Mouse (Mus musculus) kidney, embryonic 15.5 days (tissue): ENCODE data around the gene Myh9. TPM values are rescaled to one million over a fixed set of nuclear protein-coding genes. Genes with fewer than 3 reads are reported as not detected.
A peak's percentile ranks its signal among the peaks of the same experiment; 100 is the strongest.
"Not testable (repeated sequence)": the region's sequence is repeated elsewhere in the genome, so short reads cannot be mapped to it uniquely, and the experiment has no call there.

Experiments used
- ATAC-seq: fragments of 200-750 bp; cut with Nextera tagmentation; replicated peaks from 2 replicates; pipeline ENCODE4 v1.8.0; 2017; ENCODE audit warnings: moderate TSS enrichment; ENCODE audit not compliant: low FRiP score
- H3K27ac ChIP-seq: fragments of 300-500 bp; sonication (generic); 2 replicates; pipeline ENCODE4 v1.5.1; 2015; ENCODE audit warnings: mild to moderate bottlenecking, inconsistent platforms
- H3K27me3 ChIP-seq: fragments of 300-500 bp; sonication (generic); 2 replicates; pipeline ENCODE4 v1.6.1; 2015; ENCODE audit warnings: inconsistent platforms
- H3K36me3 ChIP-seq: fragments of 300-500 bp; sonication (generic); 2 replicates; pipeline ENCODE4 v1.6.1; 2015; ENCODE audit warnings: inconsistent platforms
- H3K4me1 ChIP-seq: fragments of 300-500 bp; sonication (generic); 2 replicates; pipeline ENCODE4 v1.6.1; 2015; ENCODE audit warnings: inconsistent platforms
- H3K4me2 ChIP-seq: fragments of 300-500 bp; sonication (generic); 2 replicates; pipeline ENCODE4 v1.6.1; 2015; ENCODE audit warnings: moderate library complexity, mild to moderate bottlenecking, inconsistent platforms
- H3K4me3 ChIP-seq: fragments of 300-500 bp; sonication (generic); replicated peaks from 2 replicates; pipeline ENCODE4 v1.5.1; 2015; ENCODE audit warnings: mild to moderate bottlenecking, inconsistent platforms
- H3K9ac ChIP-seq: fragments of 300-500 bp; sonication (generic); 2 replicates; pipeline ENCODE4 v1.6.1; 2015; ENCODE audit warnings: mild to moderate bottlenecking, inconsistent platforms
- H3K9me3 ChIP-seq: fragments of 300-500 bp; sonication (generic); replicated peaks from 2 replicates; pipeline ENCODE4 v1.6.1; 2016; ENCODE audit warnings: inconsistent platforms
- WGBS: fragments of 180-500 bp; shearing (Covaris S2); methylation state at CpG from one replicate; pipeline ENCODE4 v1.1.7; 2015; ENCODE audit warnings: mixed read lengths; 5-methylcytosine and 5-hydroxymethylcytosine counted together
- polyA plus RNA-seq: library from polyadenylated mRNA; unstranded; fragments of >200 nt; fragmentation: Nextera tagmentation; extraction: Ambion mirVana; gene quantifications from 2 replicates; pipeline ENCODE4 v1.2.1, GENCODE M21; 2015

Gene Myh9
- polyA plus RNA-seq, 1 experiment from 2014 or later, result 60.2 TPM

GRCm38 (mm10) chr15:77848415-77849038, 6.6 kb upstream of the Myh9 start:
- Histone ChIP-seq H3K36me3 (no peaks in the 10 kb centered on the region), H3K4me2 (no peak overlapping the region), H3K27ac (no peak overlapping the region), H3K4me1 (peaks cover 17% of the 10 kb centered on the region), H3K9me3 (no peaks in the 10 kb centered on the region), H3K4me3 (no peak overlapping the region), H3K27me3 (no peaks in the 10 kb centered on the region), H3K9ac (no peak overlapping the region)
- 87% methylated on average over 16 of the region's 16 CpGs for WGBS
- no peak for ATAC-seq

GRCm38 (mm10) chr15:77847826-77848225, 5.9 kb upstream of the Myh9 start:
- Histone ChIP-seq H3K27ac (no peak overlapping the region), H3K4me1 (peaks cover 22% of the 10 kb centered on the region), H3K9me3 (no peaks in the 10 kb centered on the region), H3K27me3 (no peaks in the 10 kb centered on the region), H3K9ac (no peak overlapping the region), H3K4me3 (no peak overlapping the region), H3K4me2 (no peak overlapping the region), H3K36me3 (no peaks in the 10 kb centered on the region)
- 80% methylated on average over 3 of the region's 3 CpGs for WGBS
- ATAC-seq, result no peak

- ATAC-seq, result no peak
These were observed 5.1 kb upstream of the Myh9 start for GRCm38 (mm10) chr15:77847108-77847507.

GRCm38 (mm10) chr15:77845931-77846595, 4.1 kb upstream of the Myh9 start:
- not testable (repeated sequence) for ATAC-seq, H3K4me3 ChIP-seq, H3K9ac ChIP-seq, H3K36me3 ChIP-seq, H3K27me3 ChIP-seq, H3K4me2 ChIP-seq, H3K27ac ChIP-seq, H3K9me3 ChIP-seq
- WGBS, result 77% methylated on average over 11 of the region's 11 CpGs
- H3K4me1 ChIP-seq, result peaks cover 18% of the 10 kb centered on the region

More at GRCm38 (mm10) chr15:77847108-77847507, 5.1 kb upstream of the Myh9 start:
- H3K4me1 ChIP-seq, result peaks cover 23% of the 10 kb centered on the region
- no peaks in the 10 kb centered on the region for H3K9me3 ChIP-seq
- H3K27me3 ChIP-seq, result no peaks in the 10 kb centered on the region
- H3K4me3 ChIP-seq, result no peak overlapping the region
- WGBS, result 81% methylated on average over 3 of the region's 3 CpGs
- H3K4me2 ChIP-seq, result no peak overlapping the region
- H3K27ac ChIP-seq, result no peak overlapping the region
- H3K36me3 ChIP-seq, result no peaks in the 10 kb centered on the region
- H3K9ac ChIP-seq, result no peak overlapping the region

GRCm38 (mm10) chr15:77844955-77845635, 3.1 kb upstream of the Myh9 start:
- ATAC-seq, result no peak
- no peaks in the 10 kb centered on the region for H3K9me3 ChIP-seq
- H3K27ac ChIP-seq, result no peak overlapping the region
- H3K27me3 ChIP-seq, result no peaks in the 10 kb centered on the region
- no peaks in the 10 kb centered on the region for H3K36me3 ChIP-seq
- no peak overlapping the region for H3K9ac ChIP-seq
- H3K4me2 ChIP-seq, result no peak overlapping the region
- WGBS, result 89% methylated on average over 16 of the region's 16 CpGs
- H3K4me3 ChIP-seq, result no peak overlapping the region
- H3K4me1 ChIP-seq, result peaks cover 24% of the 10 kb centered on the region

- Histone ChIP-seq H3K4me1 (peaks cover 26% of the 10 kb centered on the region), H3K27ac (no peak overlapping the region), H3K9me3 (no peaks in the 10 kb centered on the region), H3K27me3 (no peaks in the 10 kb centered on the region), H3K9ac (no peak overlapping the region), H3K36me3 (no peaks in the 10 kb centered on the region), H3K4me2 (no peak overlapping the region), H3K4me3 (no peak overlapping the region)
- ATAC-seq, result no peak
- WGBS, result 83% methylated on average over 6 of the region's 6 CpGs
These were observed 2.1 kb upstream of the Myh9 start for GRCm38 (mm10) chr15:77844048-77844447.

- H3K9me3 ChIP-seq, H3K36me3 ChIP-seq, ATAC-seq, H3K4me2 ChIP-seq, H3K27me3 ChIP-seq, H3K9ac ChIP-seq, H3K4me3 ChIP-seq: not testable (repeated sequence)
- Histone ChIP-seq H3K27ac (peak overlapping the region; percentile 98), H3K4me1 (peaks cover 29% of the 10 kb centered on the region)
- 68% methylated on average over 13 of the region's 13 CpGs for WGBS
These were observed 1.6 kb upstream of the Myh9 start for GRCm38 (mm10) chr15:77843494-77844041.

- Histone ChIP-seq H3K36me3 (no peaks in the 10 kb centered on the region), H3K4me2 (peak overlapping the region; percentile 61), H3K4me1 (peaks cover 34% of the 10 kb centered on the region), H3K9me3 (no peaks in the 10 kb centered on the region), H3K27ac (peak overlapping the region; percentile 98), H3K9ac (no peak overlapping the region), H3K27me3 (no peaks in the 10 kb centered on the region), H3K4me3 (peak overlapping the region; percentile 79; the same call in 1 of the 2 replicates)
- WGBS, result 27% methylated on average over 2 of the region's 2 CpGs
- no peak for ATAC-seq
These were observed 1.1 kb upstream of the Myh9 start for GRCm38 (mm10) chr15:77843046-77843445.

GRCm38 (mm10) chr15:77841361-77842046, 471 bp downstream of the Myh9 start:
- Histone ChIP-seq H3K4me2 (peak overlapping the region; percentile 74), H3K27ac (peak overlapping the region; percentile 98), H3K9me3 (no peaks in the 10 kb centered on the region), H3K9ac (peak overlapping the region; percentile 98), H3K4me1 (peaks cover 50% of the 10 kb centered on the region), H3K4me3 (peak overlapping the region; percentile 79), H3K36me3 (no peaks in the 10 kb centered on the region), H3K27me3 (no peaks in the 10 kb centered on the region)
- WGBS, result under 1% methylated on average over 78 of the region's 80 CpGs
- ATAC-seq, result peak; percentile 30; the same call in 1 of the 2 replicates

- H3K9me3 ChIP-seq, result no peaks in the 10 kb centered on the region
- peak overlapping the region; percentile 98 for H3K9ac ChIP-seq
- no peak for ATAC-seq
- H3K4me1 ChIP-seq, result peaks cover 58% of the 10 kb centered on the region
- 2% methylated on average over 36 of the region's 36 CpGs for WGBS
- peak overlapping the region; percentile 74 for H3K4me2 ChIP-seq
- H3K27ac ChIP-seq, result peak overlapping the region; percentile 98
- H3K27me3 ChIP-seq, result no peaks in the 10 kb centered on the region
- H3K36me3 ChIP-seq, result no peaks in the 10 kb centered on the region
- H3K4me3 ChIP-seq, result peak overlapping the region; percentile 79
These were observed 1.3 kb downstream of the Myh9 start for GRCm38 (mm10) chr15:77840450-77841360.
